Mouse (Mus musculus) mouse trophoblast stem cell (cell line): Measurements from ENCODE around the gene Btg2.

ENCODE experiments used
- in situ Hi-C, 2 experiments: fragments of 300-500 bp; cut with MseI, MboI; formaldehyde crosslinking; loops; 2 replicates in 1 of 2; 3 replicates in 1 of 2; pipeline ENCODE4 v1.15.1; 2025

Btg2 gene

GRCm38 (mm10) chr1:134078802-134079476 is at the start of gene Btg2:
Btg2 (minus strand) TSS chr1:134079120.
- in situ Hi-C loops, result no loop called here

DNA sequence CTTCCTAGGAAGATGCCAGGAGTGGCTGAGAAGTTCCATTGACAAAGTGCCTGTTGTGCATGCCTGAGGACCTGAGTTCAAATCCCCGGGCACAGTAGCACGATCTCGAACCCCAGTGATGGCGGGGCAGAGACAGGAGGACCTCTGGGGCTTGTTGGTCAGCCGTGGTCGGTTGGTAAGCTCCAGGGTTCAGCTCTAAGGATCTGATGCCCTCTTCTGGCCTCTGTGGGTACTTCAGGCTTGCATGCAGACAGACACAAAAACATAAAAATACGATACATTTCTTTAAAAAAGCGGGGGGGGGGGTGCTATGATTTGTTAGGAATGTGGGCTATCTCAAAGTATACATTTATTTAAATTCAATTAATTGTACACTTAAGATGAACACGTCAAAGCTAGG is 43.3 kb upstream of the Btg2 start:
- in situ Hi-C loops, result no loop called here

- in situ Hi-C loops, result no loop called here
Measured at GRCm38 (mm10) chr1:134120179-134120578, 41.3 kb upstream of the Btg2 start.

DNA sequence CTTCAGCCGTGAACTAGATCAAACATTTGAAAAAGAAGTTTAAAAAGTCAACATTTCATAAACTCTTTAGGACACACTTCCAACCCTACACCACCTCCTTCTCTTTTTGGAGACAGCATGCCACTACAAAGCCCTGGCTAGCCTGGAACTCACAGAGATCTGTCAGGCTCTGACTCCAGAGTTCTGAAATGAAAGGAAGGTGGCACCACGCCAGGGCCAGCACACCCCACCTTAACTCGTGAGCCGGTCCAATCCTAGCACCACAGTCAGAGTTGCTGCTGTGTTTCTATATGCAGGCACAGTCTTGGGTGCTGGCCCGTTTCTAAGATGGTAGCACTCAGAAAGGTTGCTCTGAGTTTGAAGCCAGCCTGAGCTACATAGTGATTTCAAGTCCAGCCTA is 38.2 kb upstream of the Btg2 start:
- in situ Hi-C loops, result no loop called here

DNA sequence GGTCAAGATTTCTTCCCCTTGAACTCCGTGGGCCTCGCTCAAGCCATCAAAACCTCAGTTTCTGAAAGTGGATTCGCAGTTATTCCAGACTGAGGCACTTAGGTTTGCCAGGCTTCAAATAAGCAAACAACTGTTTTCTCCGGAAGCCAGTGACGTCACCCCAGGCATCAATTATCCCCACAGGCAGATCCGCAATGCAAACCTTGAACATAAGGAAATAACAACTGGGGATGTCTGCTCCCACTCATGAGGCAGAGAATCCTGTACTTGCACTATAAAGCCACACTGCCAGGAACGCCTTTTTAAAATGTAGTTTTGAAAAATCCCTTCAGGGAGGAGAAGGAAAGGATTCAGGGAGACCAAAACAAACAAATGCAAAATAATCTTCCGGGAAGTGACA is 36.5 kb upstream of the Btg2 start:
- in situ Hi-C loops, result no loop called here

GRCm38 (mm10) chr1:134114730-134115129 is 35.8 kb upstream of the Btg2 start:
- in situ Hi-C loops, result no loop called here

DNA sequence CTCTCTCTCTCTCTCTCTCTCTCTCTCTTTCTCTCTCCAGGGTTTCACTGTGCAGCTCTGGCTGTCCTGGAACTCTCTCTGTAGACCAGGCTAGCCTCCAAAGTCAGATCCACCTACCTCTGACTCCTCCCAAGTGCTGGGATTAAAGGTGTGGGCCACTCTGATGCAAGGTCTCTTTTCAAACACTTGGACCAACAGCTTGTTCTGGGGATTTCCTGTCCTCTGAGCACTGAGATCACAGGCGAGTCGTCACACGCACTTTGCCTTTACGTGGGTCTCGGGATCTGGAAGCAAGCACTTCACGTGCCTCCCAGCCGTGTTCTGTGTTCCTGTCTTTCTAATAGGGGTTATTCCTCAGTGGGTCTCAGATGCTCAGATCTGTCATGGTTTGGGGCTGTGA is 35.1 kb upstream of the Btg2 start:
- in situ Hi-C loops, result no loop called here

- in situ Hi-C loops, result no loop called here
Measured at GRCm38 (mm10) chr1:134113560-134113959, 34.6 kb upstream of the Btg2 start.

DNA sequence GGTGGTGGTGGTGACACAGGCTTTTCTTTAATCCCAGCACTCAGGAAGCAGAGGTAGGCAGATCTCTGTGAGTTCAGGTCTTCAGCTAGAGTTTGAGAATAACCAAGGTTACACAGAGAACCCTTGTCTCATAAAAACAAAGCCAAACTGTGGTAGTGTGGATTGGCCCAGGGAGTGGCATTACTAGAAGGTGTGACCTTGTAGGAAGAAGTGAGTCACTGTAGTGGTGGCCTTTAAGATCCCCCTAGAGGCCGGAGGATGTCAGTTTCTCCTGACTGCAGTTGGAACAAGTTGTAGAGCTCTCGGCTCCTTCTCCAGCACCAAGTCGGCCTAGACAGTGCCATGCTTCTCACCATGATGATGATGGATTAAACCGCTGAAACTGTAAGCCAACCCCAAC is 32.1 kb upstream of the Btg2 start, which contains the start of gene Chit1:
Chit1 (plus strand) TSS at position 264 of the 400 bp plus-strand sequence.
- in situ Hi-C loops, result no loop called here

GRCm38 (mm10) chr1:134110449-134110848 is 31.5 kb upstream of the Btg2 start:
- in situ Hi-C loops, result no loop called here

DNA sequence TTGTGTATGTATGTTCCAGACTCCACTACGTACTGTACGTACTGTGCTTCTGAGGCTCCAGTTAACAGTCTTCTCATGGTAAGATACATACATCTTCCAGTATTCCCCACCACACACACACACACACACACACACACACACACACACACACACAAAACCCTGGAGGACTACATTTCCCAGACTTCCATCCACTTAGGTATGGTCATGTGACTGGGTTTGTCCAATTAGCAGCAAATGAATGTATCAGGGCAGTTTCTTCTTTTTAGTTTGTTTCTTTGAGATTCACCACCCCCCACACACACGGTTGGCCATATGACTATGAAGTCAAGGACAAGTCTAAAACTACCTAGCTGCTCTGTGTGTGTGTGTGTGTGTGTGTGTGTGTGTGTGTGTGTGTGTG is 31.1 kb upstream of the Btg2 start:
- in situ Hi-C loops, result no loop called here

DNA sequence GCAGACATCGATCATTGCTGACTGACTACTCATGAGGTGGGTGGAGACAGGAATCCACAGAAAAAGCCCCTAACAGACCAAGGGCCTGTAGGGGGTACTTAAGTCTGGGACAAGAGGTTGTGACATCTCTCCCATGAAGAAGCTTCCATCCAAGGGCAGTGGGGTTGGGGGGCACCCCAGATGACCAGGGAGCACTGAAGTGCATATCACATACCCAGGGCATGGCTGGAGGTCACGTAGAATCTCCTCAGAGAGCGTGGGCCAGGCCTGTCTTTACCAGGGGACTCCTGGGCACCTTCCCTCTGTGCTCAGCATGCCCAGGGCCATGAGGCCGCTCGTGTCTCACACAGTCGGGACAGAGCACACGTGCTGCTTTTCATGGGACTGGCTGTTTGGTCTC is 28.9 kb upstream of the Btg2 start:
- in situ Hi-C loops, result loop anchor here (5.0 kb wide), 2 partner anchors 50 to 55 kb away; no protein-coding TSS in a partner anchor

DNA sequence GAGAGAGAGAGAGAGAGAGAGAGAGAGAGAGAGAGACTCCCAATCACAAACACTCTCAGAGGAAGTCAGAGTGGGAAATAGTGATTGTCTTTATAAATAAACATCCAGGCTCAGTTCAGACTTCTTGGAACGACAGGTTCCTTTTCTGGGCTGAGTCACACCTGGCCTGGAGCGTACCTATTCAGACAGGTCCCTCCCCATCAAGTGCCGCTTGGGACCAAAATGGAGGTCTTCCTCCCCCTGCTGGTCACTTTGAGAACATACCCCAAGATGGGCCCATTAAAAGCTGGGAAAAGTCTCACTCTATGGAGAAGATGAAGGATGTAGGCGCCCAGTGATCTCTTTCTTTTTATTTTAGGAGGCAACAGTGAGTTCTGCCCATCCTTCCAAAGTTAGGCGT is 27.8 kb upstream of the Btg2 start:
- in situ Hi-C loops, result loop anchor here (5.0 kb wide), 2 partner anchors 49 to 54 kb away; no protein-coding TSS in a partner anchor

GRCm38 (mm10) chr1:134105764-134106430 is 27.0 kb upstream of the Btg2 start:
- in situ Hi-C loops, result loop anchor here (5.0 kb wide), 2 partner anchors 49 to 54 kb away; no protein-coding TSS in a partner anchor

DNA sequence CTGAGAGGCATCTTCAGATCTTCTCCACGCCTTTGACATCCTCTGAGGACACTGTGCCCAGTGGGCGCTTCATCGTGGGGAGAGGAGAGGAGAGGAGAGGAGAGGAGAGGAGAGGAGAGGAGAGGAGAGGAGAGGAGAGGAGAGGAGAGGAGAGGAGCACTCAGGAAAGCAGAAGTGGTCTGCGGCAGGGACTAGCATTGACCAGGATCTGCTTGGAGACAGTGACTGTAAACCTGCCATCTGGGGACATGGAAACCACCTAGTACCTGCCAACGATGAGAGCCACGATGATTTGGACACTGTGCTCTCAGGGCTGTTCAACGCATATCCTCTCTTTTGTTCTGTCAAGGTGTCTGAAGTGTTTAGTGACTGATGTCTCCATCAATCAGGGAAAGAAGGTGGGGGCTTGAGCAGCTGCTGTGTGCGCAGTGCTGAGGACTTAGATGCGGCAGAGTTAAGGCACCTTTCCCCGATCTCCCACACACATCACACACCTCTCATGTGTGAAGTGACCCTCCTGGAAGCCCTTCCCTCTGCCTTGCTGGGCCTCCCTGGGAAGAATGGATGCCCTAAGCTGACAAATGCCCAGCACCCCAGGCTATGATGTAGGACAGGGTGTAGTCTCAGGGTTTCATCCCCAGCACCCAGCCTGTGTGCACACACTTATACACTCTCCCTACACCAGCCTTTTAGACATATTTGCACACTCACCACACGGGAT is 26.3 kb upstream of the Btg2 start:
- in situ Hi-C loops, result loop anchor here (5.0 kb wide), 2 partner anchors 48 to 53 kb away; no protein-coding TSS in a partner anchor

GRCm38 (mm10) chr1:134103861-134104260 is 24.9 kb upstream of the Btg2 start:
- in situ Hi-C loops, result no loop called here

DNA sequence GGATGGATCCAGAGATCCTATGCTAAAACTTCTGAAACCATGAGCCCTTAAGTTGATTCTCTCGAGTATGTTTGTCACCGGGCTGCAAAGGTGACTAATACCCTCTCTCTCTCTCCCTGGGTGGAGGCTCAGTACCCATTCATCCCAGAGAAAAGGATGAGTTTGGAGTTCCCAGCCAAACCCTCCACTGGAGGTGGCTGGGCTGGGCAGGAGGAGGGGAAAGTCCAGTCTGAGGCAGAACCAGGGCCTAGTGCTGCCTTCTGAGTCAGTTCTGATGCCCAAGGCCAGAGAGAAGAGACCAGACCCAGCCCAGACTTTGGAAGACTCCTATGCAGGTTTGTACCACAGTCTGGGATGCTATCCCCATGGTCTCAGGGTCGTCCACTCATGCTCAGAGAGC is 22.7 kb upstream of the Btg2 start:
- in situ Hi-C loops, result no loop called here

DNA sequence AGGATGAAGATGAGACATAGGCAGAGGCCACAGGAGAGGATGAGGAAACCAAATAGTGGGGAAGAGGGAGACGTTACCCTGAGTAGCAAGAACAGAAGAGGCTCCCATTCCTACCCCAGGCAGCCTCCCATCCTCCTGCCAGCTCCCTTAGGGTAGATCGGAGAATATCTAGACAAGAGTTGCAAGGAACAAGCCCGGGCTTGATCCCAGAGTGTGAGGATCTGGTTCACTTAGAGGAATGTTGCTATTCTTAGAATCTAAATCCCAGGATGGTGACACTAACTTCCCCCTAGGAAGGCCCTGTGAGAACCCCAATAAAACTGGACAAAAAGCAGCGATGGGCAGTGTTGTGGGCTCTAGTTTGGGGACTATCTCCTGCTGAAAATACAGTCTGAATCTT is 22.0 kb upstream of the Btg2 start:
- in situ Hi-C loops, result no loop called here

DNA sequence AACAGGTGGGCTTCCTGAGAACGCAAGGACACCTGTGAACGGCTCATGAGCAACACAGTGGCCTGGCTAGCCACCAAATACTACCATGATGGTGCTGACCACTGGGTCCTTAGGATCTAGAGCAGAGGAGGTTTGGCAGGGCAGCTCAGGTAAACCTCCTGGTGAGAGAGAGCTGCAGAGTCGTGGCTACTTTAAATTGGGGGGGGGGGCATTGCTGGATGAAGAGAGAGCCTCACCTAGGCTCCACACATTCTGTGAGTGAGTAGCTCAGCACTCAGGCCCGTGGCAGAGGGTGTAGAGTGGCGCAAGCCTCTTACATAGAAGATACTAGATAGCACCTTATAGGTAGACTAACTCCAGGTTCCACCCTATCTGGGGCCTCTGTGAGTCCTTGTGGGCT is 21.5 kb upstream of the Btg2 start:
- in situ Hi-C loops, result no loop called here

- in situ Hi-C loops, result no loop called here
Measured at GRCm38 (mm10) chr1:134099516-134100235, 20.8 kb upstream of the Btg2 start.

DNA sequence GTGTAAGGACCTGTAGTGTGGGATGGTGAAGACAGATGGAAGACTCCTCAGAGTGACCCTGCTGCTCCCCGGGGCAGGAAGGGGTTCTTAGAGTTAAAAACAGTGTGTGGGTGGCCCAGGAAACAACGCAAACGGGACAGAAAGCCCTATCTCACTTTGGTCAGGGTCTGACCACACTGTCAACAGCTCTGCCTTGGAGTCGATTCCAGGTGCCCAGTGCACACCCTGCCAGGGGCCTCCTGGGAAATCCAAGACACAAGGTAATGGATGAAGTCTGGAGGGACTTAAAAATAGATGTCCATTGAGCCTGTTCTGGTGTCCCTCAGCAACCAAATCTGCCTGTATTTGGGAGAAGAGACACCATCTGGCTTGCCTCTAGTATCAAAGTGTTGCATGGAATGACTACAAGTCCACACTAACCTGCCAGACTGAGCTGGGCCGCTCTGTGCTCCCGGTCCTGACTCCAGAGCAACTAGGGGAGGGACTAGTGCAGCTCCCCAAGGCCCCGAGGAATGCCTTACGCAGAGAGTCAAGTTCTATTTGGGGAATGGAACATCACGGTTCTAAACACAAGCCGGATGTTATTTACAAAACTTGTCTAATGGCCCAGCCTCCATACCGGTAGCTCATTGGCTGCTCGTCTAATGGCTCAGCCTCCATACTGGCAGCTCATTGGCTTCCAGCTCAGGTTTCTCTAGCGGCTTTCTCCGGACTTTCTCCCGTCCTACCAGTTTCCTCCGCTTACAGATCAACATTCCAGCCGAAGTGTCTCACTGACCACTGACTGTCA is 20.0 kb upstream of the Btg2 start:
- in situ Hi-C loops, result no loop called here
